Comparison of ENCODE assay signal across 15 mouse cellular contexts in genomic region chr13:56616386-56616785, GRCm38 (mm10). TPM values are rescaled to one million over a fixed set of nuclear protein-coding genes. Genes with fewer than 3 reads are reported as not detected.
DNase-seq lines count a peak whose midpoint lies in the region; ATAC-seq and TF ChIP-seq lines count a peak whose summit lies in the region.
"Had no signal": no experiment of that assay in that cellular context is flagged by ENCODE, and none has a peak within 500 bp of the region (broad histone marks: within the 10 kb centered on the region; RNA-seq: fewer than 3 reads in every experiment).

No protein-coding gene starts in this region.

- H3K9ac ChIP-seq in hindbrain, postnatal 0 days (replicated peaks; ENCODE audit: low read length) = no peak overlapping the region
- H3K9ac ChIP-seq: neural tube, embryonic 12.5 days had no signal

- TF ChIP-seq CTCF in hindbrain, postnatal 0 days (IDR thresholded peaks at IDR 0.05; ENCODE audit: low read depth) = no peak
- TF ChIP-seq CTCF in E14TG2a.4 (conservative IDR thresholded peaks at IDR 0.05; ENCODE audit: low read length) = no peak

- H3K9me3 ChIP-seq in hindbrain, embryonic 10.5 days = no peaks in the 10 kb centered on the region
- no peaks in the 10 kb centered on the region for H3K9me3 ChIP-seq in hindbrain, postnatal 0 days (ENCODE audit: low read length)
- no peaks in the 10 kb centered on the region for H3K9me3 ChIP-seq in E14TG2a.4 (ENCODE audit: low read length)
- H3K9me3 ChIP-seq in limb, embryonic 10.5 days (replicated peaks) = no peaks in the 10 kb centered on the region
- H3K9me3 ChIP-seq: neural tube, embryonic 12.5 days had no signal

- no peak for ATAC-seq in hindbrain, postnatal 0 days
- ATAC-seq: inflammation-experienced regulatory T-cells, adult 6 months; midbrain, embryonic 16.5 days had no signal

- no peak for DNase-seq in hindbrain, embryonic 10.5 days (ENCODE audit: low spot score)
- no peak for DNase-seq in hindbrain, postnatal 0 days (ENCODE audit: low spot score)
- DNase-seq in 416B (ENCODE audit: low read depth) (peak; percentile 70), adipocyte (ENCODE audit: low spot score) (no peak)
- DNase-seq in limb, embryonic 10.5 days (ENCODE audit: low spot score) = no peak
- DNase-seq in left cerebral cortex, adult 8-10 months (ENCODE audit: low spot score in 2 of 2) = no peak
- DNase-seq: embryo, embryonic 11 days; heart, postnatal 36 days; liver; spleen, adult 18-20 months had no signal

- H3K27me3 ChIP-seq in hindbrain, embryonic 10.5 days (ENCODE audit: insufficient read depth, poor library complexity, severe bottlenecking) = peaks cover 30% of the 10 kb centered on the region
- H3K27me3 ChIP-seq in hindbrain, postnatal 0 days (ENCODE audit: insufficient read depth, low read length) = peaks cover 10% of the 10 kb centered on the region; the same call in 1 of the 2 replicates
- H3K27me3 ChIP-seq in E14TG2a.4 (ENCODE audit: insufficient read depth, low read length) = peaks cover 20% of the 10 kb centered on the region
- no peaks in the 10 kb centered on the region for H3K27me3 ChIP-seq in limb, embryonic 10.5 days (ENCODE audit: low read depth, poor library complexity, severe bottlenecking)

- peaks cover 54% of the 10 kb centered on the region for H3K4me1 ChIP-seq in hindbrain, embryonic 10.5 days (replicated peaks)
- H3K4me1 ChIP-seq in hindbrain, postnatal 0 days (ENCODE audit: insufficient read depth, low read length) = peaks cover 6% of the 10 kb centered on the region; the same call in 1 of the 2 replicates
- H3K4me1 ChIP-seq in E14TG2a.4 (replicated peaks; ENCODE audit: low read depth, low read length) = peaks cover 72% of the 10 kb centered on the region
- peaks cover 85% of the 10 kb centered on the region for H3K4me1 ChIP-seq in limb, embryonic 10.5 days

- H3K27ac ChIP-seq in hindbrain, embryonic 10.5 days = peak overlapping the region; percentile 29; the same call in 1 of the 2 replicates
- H3K27ac ChIP-seq in hindbrain, postnatal 0 days = no peak overlapping the region
- H3K27ac ChIP-seq in limb, embryonic 10.5 days = peak overlapping the region; percentile 27; the same call in 1 of the 2 replicates
- H3K27ac ChIP-seq: neural tube, embryonic 12.5 days had no signal

- H3K4me2 ChIP-seq in hindbrain, postnatal 0 days (ENCODE audit: low read depth, low read length) = no peak overlapping the region
- H3K4me2 ChIP-seq: neural tube, embryonic 12.5 days had no signal

- no peaks in the 10 kb centered on the region; the same call in 1 of the 2 replicates for H3K36me3 ChIP-seq in hindbrain, embryonic 10.5 days
- no peaks in the 10 kb centered on the region for H3K36me3 ChIP-seq in hindbrain, postnatal 0 days (ENCODE audit: insufficient read depth, low read length)
- H3K36me3 ChIP-seq in E14TG2a.4 (ENCODE audit: insufficient read depth, low read length) = no peaks in the 10 kb centered on the region
- peaks cover 32% of the 10 kb centered on the region for H3K36me3 ChIP-seq in limb, embryonic 10.5 days
- H3K36me3 ChIP-seq: neural tube, embryonic 12.5 days had no signal

- no peak overlapping the region for H3K4me3 ChIP-seq in hindbrain, embryonic 10.5 days
- no peak overlapping the region for H3K4me3 ChIP-seq in hindbrain, postnatal 0 days (ENCODE audit: low read length)
- H3K4me3 ChIP-seq in E14TG2a.4 (replicated peaks; ENCODE audit: low read length) = 0 out of 2 replicates have a peak overlapping the region, but pooled peaks have one; percentile 4
- H3K4me3 ChIP-seq in limb, embryonic 10.5 days = no peak overlapping the region
- H3K4me3 ChIP-seq: erythroblast, embryonic 14.5 days; neural tube, embryonic 12.5 days had no signal

- WGBS in hindbrain, embryonic 10.5 days = 68% methylated on average over 7 of the region's 7 CpGs
- WGBS in hindbrain, postnatal 0 days = 65% methylated on average over 7 of the region's 7 CpGs
- WGBS in limb, embryonic 10.5 days = 55% methylated on average over 7 of the region's 7 CpGs

RNA-seq across cellular contexts. Expression of gene Tgfbi, which starts 7.1 kb away (rescaled TPM):
- 38.4 and 42.9 TPM in 2 replicates for polyA plus RNA-seq in hindbrain, embryonic 10.5 days (2016; fragmentation: Nextera tagmentation; extraction: Ambion mirVana)
- total RNA-seq in hindbrain, postnatal 0 days (2014; rRNA removed) = 4.9 and 8.6 TPM in 2 replicates
- 6.2 and 7.1 TPM in 2 replicates for polyA plus RNA-seq in hindbrain, postnatal 0 days (2015; fragmentation: Nextera tagmentation; extraction: Ambion mirVana)
- 26.3 and 38.9 TPM in 2 replicates for polyA plus RNA-seq in limb, embryonic 10.5 days (2016; fragmentation: Nextera tagmentation; extraction: Ambion mirVana)
- 1 to 10 TPM; 4.5 to 5.1 (median 4.9) TPM for total RNA-seq in left cerebral cortex, adult 8-10 months (2022)
